Mouse (Mus musculus): ENCODE measurements at regions not wholly inside any gene's neighbourhood (a gene's known extent, or its start where the extent isn't known, plus 50 kb on each side); places are given as distances from the start of the nearest gene placed in this dataset.

DNA sequence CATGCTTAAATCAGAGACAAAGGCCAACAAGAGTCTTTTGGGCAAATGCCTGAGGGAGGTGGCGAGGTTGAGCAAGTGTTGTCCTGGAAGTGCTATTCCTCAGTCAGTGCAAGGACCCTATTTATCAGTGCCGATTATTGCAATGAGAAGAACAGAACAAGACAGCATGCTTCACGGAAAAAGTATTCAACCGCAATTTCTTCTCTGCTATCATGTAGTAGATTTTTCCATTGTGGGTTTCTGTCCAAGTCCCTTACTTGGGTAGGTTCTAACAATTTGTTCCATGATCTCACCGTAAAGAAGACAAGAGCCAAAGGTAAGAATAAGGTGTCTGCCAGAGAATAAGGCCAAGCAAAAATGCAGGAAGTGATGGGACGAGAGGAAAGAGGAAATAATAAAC is 186.2 kb downstream of the Arl4a start:
- no peak for TF ChIP-seq CTCF (IDR thresholded peaks at IDR 0.05; ENCODE audit: borderline replicate concordance, control insufficient read depth, extremely low read depth, insufficient read depth, low read length, poor library complexity)
- no peak for TF ChIP-seq POLR2A (IDR thresholded peaks at IDR 0.05; ENCODE audit: control insufficient read depth, extremely low read depth, insufficient read depth, low read length, poor library complexity)

Measured in thymus, adult 2 months (tissue).